Mouse (Mus musculus): ENCODE measurements at regions not wholly inside any gene's neighbourhood (a gene's known extent, or its start where the extent isn't known, plus 50 kb on each side); places are given as distances from the start of the nearest gene placed in this dataset.

GRCm38 (mm10) chr8:116375758-116376157 lies 129.0 kb upstream of the Dynlrb2 start:
- no peak for ATAC-seq

GRCm38 (mm10) chr8:116373063-116373462 lies 131.7 kb upstream of the Dynlrb2 start:
- no peak for ATAC-seq

- ATAC-seq: no peak
Observed at GRCm38 (mm10) chr8:116372574-116372973, 132.2 kb upstream of the Dynlrb2 start.

- no peak for ATAC-seq
Observed at GRCm38 (mm10) chr8:116372056-116372455, 132.7 kb upstream of the Dynlrb2 start.

GRCm38 (mm10) chr8:116367491-116367890 lies 137.3 kb upstream of the Dynlrb2 start:
- no peak for ATAC-seq

GRCm38 (mm10) chr8:116366706-116367105 lies 138.1 kb upstream of the Dynlrb2 start:
- ATAC-seq: no peak

GRCm38 (mm10) chr8:116364751-116365150 lies 140.0 kb upstream of the Dynlrb2 start:
- no peak for ATAC-seq

- no peak for ATAC-seq
Observed at GRCm38 (mm10) chr8:116364172-116364571, 140.6 kb upstream of the Dynlrb2 start.

- ATAC-seq: no peak
Observed at GRCm38 (mm10) chr8:116362351-116362750, 142.4 kb upstream of the Dynlrb2 start.

GRCm38 (mm10) chr8:116359761-116360160 lies 145.0 kb upstream of the Dynlrb2 start:
- no peak for ATAC-seq

- no peak for ATAC-seq
Observed at GRCm38 (mm10) chr8:116354756-116355155, 150.0 kb upstream of the Dynlrb2 start.

- no peak for ATAC-seq
Observed at GRCm38 (mm10) chr8:116353911-116354310, 150.9 kb upstream of the Dynlrb2 start.

GRCm38 (mm10) chr8:116352635-116353034 lies 152.1 kb upstream of the Dynlrb2 start:
- ATAC-seq: no peak

GRCm38 (mm10) chr8:116348971-116349370 lies 155.8 kb upstream of the Dynlrb2 start:
- ATAC-seq: no peak

- no peak for ATAC-seq
Observed at GRCm38 (mm10) chr8:116346990-116347389, 157.8 kb upstream of the Dynlrb2 start.

- no peak for ATAC-seq
Observed at GRCm38 (mm10) chr8:116344590-116345222, 160.1 kb upstream of the Dynlrb2 start.

GRCm38 (mm10) chr8:116343534-116343933 lies 161.2 kb upstream of the Dynlrb2 start:
- ATAC-seq: no peak

- ATAC-seq: no peak
Observed at GRCm38 (mm10) chr8:116334772-116335171, 170.0 kb upstream of the Dynlrb2 start.

- no peak for ATAC-seq
Observed at GRCm38 (mm10) chr8:116334101-116334500, 170.7 kb upstream of the Dynlrb2 start.

GRCm38 (mm10) chr8:116320014-116320680 lies 184.6 kb upstream of the Dynlrb2 start:
- no peak for ATAC-seq

- ATAC-seq: no peak
Observed at GRCm38 (mm10) chr8:116315410-116315809, 189.4 kb upstream of the Dynlrb2 start.

GRCm38 (mm10) chr8:116314429-116315092 lies 190.2 kb upstream of the Dynlrb2 start:
- no peak for ATAC-seq

- no peak for ATAC-seq
Observed at GRCm38 (mm10) chr8:116298891-116299290, 205.9 kb upstream of the Dynlrb2 start.

- no peak for ATAC-seq
Observed at GRCm38 (mm10) chr8:116290671-116291245, 214.0 kb upstream of the Dynlrb2 start.

Measured in activated CD4-positive, CD25-positive, alpha-beta regulatory T cell, adult 4 months (primary cell).